10 mouse cellular contexts compared by ENCODE assay signal in the genomic region with DNA sequence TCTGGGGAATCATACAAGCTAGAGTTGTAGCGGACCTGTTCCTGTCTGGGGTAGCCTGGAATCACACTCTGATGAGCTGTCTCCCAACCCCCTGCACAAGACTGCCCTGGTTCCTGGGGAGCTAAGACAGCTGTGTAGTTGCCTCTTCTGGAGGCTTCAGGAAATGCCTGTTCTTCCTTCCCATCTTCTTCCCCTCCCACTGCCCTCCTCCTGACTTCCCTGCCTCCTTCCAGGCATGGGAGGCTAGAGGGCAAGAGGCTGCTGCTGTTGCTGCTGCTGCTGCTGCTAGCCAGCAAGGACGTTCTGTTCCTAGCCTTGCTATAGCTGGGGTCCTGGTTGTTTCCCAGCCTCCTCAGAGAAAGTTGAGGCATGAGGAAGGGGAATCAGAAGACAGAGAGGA. TPM values are rescaled to one million over a fixed set of nuclear protein-coding genes. Genes with fewer than 3 reads are reported as not detected.
DNase-seq lines count a peak whose midpoint lies in the region; ATAC-seq and TF ChIP-seq lines count a peak whose summit lies in the region.
"Had no signal": no experiment of that assay in that cellular context is flagged by ENCODE, and none has a peak within 500 bp of the region (broad histone marks: within the 10 kb centered on the region; RNA-seq: fewer than 3 reads in every experiment).

No protein-coding gene starts in this region.

- TF ChIP-seq POLR2A in limb, embryonic 14.5 days (IDR thresholded peaks at IDR 0.05; ENCODE audit: borderline replicate concordance, extremely low read depth, insufficient read depth, insufficient read length) = no peak

- no peak overlapping the region for H3K4me3 ChIP-seq in limb, embryonic 14.5 days (replicated peaks; ENCODE audit: low read length)
- H3K4me3 ChIP-seq: hindbrain, embryonic 15.5 days had no signal

- ATAC-seq in limb, embryonic 14.5 days (ENCODE audit: low FRiP score, low read depth) = no peak

- 59% methylated on average over 2 of the region's 2 CpGs for WGBS in limb, embryonic 14.5 days

- peak; percentile 19 for DNase-seq in testis, postnatal 14 days (ENCODE audit: low spot score)
- no peak for DNase-seq in testis, postnatal 10 days (ENCODE audit: low spot score)
- peak; percentile 11 to 47 for DNase-seq in kidney, adult 8-10 months
- no peak for DNase-seq in limb, embryonic 14.5 days (ENCODE audit: low spot score)
- no peak for DNase-seq in thymus, adult 18-20 months
- DNase-seq in B cell, adult 2 months = no peak
- no peak for DNase-seq in spleen, postnatal 4 days (ENCODE audit: low spot score in 2 of 2)

- H3K27me3 ChIP-seq in limb, embryonic 14.5 days (ENCODE audit: control insufficient read depth, insufficient read depth, low read length) = no peaks in the 10 kb centered on the region
- H3K27me3 ChIP-seq: hindbrain, embryonic 15.5 days had no signal

- no peaks in the 10 kb centered on the region for H3K36me3 ChIP-seq in limb, embryonic 14.5 days (ENCODE audit: control insufficient read depth, insufficient read depth, low read length)
- H3K36me3 ChIP-seq: hindbrain, embryonic 15.5 days had no signal

- H3K9ac ChIP-seq in limb, embryonic 14.5 days (ENCODE audit: low read depth, low read length, severe bottlenecking) = no peak overlapping the region
- H3K9ac ChIP-seq: hindbrain, embryonic 15.5 days had no signal

- peaks cover 28% of the 10 kb centered on the region for H3K4me1 ChIP-seq in limb, embryonic 14.5 days (ENCODE audit: control insufficient read depth, insufficient read depth, low read length)
- H3K4me1 ChIP-seq: hindbrain, embryonic 15.5 days had no signal

- no peak overlapping the region for H3K4me2 ChIP-seq in limb, embryonic 14.5 days (replicated peaks; ENCODE audit: low read depth, low read length, severe bottlenecking)
- H3K4me2 ChIP-seq: hindbrain, embryonic 15.5 days had no signal

- no peaks in the 10 kb centered on the region for H3K9me3 ChIP-seq in limb, embryonic 14.5 days (ENCODE audit: control insufficient read depth, low read length)
- H3K9me3 ChIP-seq: hindbrain, embryonic 15.5 days had no signal

- H3K27ac ChIP-seq in limb, embryonic 14.5 days (replicated peaks; ENCODE audit: low read depth, low read length) = peak overlapping the region; percentile 52; the same call in 1 of the 2 replicates
- H3K27ac ChIP-seq: hindbrain, embryonic 15.5 days had no signal

RNA-seq across cellular contexts. Expression of a gene that starts 3.1 kb away (rescaled TPM):
- polyA plus RNA-seq in limb, embryonic 14.5 days (2012; rRNA removed) = 399 and 527 TPM in 2 replicates
- 223 and 226 TPM in 2 replicates for polyA plus RNA-seq in limb, embryonic 14.5 days (2014; fragmentation: Nextera tagmentation; extraction: Ambion mirVana)

RNA-seq across cellular contexts. Expression of a gene that starts 21.5 kb away (rescaled TPM):
- 39.6 and 48.7 TPM in 2 replicates for polyA plus RNA-seq in limb, embryonic 14.5 days (2012; rRNA removed)
- 56.1 and 61.6 TPM in 2 replicates for polyA plus RNA-seq in limb, embryonic 14.5 days (2014; fragmentation: Nextera tagmentation; extraction: Ambion mirVana)

RNA-seq across cellular contexts. Expression of a gene that starts 22.6 kb away (rescaled TPM):
- polyA plus RNA-seq in limb, embryonic 14.5 days (2012; rRNA removed) = 0.77 and 0.79 TPM in 2 replicates
- 0.64 and 0.65 TPM in 2 replicates for polyA plus RNA-seq in limb, embryonic 14.5 days (2014; fragmentation: Nextera tagmentation; extraction: Ambion mirVana)

RNA-seq across cellular contexts. Expression of a gene that starts 45.2 kb away (rescaled TPM):
- 0.83 and 0.87 TPM in 2 replicates for polyA plus RNA-seq in limb, embryonic 14.5 days (2012; rRNA removed)
- 0.93 and 0.99 TPM in 2 replicates for polyA plus RNA-seq in limb, embryonic 14.5 days (2014; fragmentation: Nextera tagmentation; extraction: Ambion mirVana)
- polyA plus RNA-seq: embryonic facial prominence, embryonic 11.5 days; hindbrain, embryonic 15.5 days; testis, adult 2 months had no signal

Comparison
In these comparisons a context has a peak if more than half of its experiments do, and no peak if none do; other contexts are left out.
1. DNase-seq: peak in testis, postnatal 14 days (single experiment) and kidney, adult 8-10 months (2 of 2); none in testis, postnatal 10 days (single experiment), limb, embryonic 14.5 days (single experiment), thymus, adult 18-20 months (0 of 2), B cell, adult 2 months (0 of 2) and spleen, postnatal 4 days (0 of 2).